Mouse (Mus musculus): Measurements from ENCODE around the gene Lsm11. TPM values are rescaled to one million over a fixed set of nuclear protein-coding genes. Genes with fewer than 3 reads are reported as not detected.
"Not testable (repeated sequence)": the region's sequence is repeated elsewhere in the genome, so short reads cannot be mapped to it uniquely, and the experiment has no call there.

The Lsm11 gene
- polyA plus RNA-seq, 1 experiment from 2014 or later: 13.1 TPM

DNA sequence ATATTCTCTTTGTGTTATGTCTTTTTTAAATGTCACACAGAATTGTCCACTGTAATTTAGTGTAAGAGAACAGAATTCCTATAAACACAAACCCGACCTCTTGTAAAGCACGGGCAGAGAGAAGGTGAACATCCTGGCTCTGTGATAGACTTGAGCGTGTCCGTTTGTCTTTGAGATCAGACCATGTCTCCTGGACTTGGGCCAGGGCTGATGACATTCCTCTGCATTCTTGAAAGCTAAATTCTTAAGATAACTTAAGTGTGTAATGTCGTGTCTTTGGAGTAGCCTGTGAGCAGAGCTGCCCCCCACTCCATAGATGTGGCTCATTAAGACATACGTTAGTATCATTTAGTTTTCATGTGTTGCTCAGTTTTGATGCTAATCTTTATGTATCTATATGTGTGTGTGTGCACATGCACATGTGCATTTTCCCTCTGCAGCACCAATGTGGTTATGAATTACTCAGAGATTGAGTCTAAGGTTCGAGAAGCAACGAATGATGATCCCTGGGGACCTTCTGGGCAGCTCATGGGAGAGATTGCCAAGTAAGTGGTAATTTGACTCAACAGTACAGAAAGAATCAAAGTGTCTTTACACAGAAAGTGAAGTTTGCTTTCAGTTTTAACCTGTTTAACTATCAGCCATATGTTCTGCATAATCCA, 61.3 kb downstream of the Lsm11 start:
- Histone ChIP-seq H3K4me3 (no peak overlapping the region), H3K4me2 (peak overlapping the region; percentile 32), H3K9me3 (replicated peaks) (no peaks in the 10 kb centered on the region), H3K27me3 (replicated peaks) (no peaks in the 10 kb centered on the region), H3K4me1 (replicated peaks) (peaks cover 41% of the 10 kb centered on the region), H3K36me3 (peaks cover 35% of the 10 kb centered on the region), H3K9ac (peak overlapping the region; percentile 31; the same call in 1 of the 2 replicates), H3K27ac (ENCODE audit: poor library complexity, severe bottlenecking) (no peak overlapping the region)
- no peak for ATAC-seq (ENCODE audit: insufficient number of reproducible peaks, low FRiP score)
- 27% methylated on average over 8 of the region's 8 CpGs for WGBS

DNA sequence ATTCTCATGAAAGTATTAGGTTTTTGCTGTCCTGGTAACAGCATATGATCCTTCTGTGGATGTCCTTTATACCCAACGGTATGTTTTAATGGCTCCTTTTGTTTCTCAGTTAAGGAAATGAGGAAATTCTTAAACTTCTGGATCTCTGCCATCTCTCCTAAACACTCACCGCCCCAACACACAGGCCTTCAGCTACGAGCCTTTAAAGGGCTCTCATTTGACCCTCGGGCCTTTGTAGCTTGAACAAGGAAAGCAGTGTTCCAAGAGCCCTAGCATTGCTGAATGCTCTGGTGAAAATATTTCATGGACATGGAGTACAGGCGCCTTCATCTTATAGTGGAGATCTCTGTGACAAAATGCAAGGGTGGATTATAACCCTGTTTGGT, 63.1 kb downstream of the Lsm11 start:
- no peaks in the 10 kb centered on the region for H3K27me3 ChIP-seq (replicated peaks)
- H3K4me2 ChIP-seq: no peak overlapping the region
- H3K4me3 ChIP-seq: no peak overlapping the region
- WGBS: 42% methylated on average over 5 of the region's 5 CpGs
- peaks cover 52% of the 10 kb centered on the region for H3K4me1 ChIP-seq (replicated peaks)
- H3K9ac ChIP-seq: no peak overlapping the region
- H3K9me3 ChIP-seq (replicated peaks): no peaks in the 10 kb centered on the region
- no peak for ATAC-seq (ENCODE audit: insufficient number of reproducible peaks, low FRiP score)
- H3K36me3 ChIP-seq: peaks cover 21% of the 10 kb centered on the region
- H3K27ac ChIP-seq (ENCODE audit: poor library complexity, severe bottlenecking): peak overlapping the region; percentile 70

DNA sequence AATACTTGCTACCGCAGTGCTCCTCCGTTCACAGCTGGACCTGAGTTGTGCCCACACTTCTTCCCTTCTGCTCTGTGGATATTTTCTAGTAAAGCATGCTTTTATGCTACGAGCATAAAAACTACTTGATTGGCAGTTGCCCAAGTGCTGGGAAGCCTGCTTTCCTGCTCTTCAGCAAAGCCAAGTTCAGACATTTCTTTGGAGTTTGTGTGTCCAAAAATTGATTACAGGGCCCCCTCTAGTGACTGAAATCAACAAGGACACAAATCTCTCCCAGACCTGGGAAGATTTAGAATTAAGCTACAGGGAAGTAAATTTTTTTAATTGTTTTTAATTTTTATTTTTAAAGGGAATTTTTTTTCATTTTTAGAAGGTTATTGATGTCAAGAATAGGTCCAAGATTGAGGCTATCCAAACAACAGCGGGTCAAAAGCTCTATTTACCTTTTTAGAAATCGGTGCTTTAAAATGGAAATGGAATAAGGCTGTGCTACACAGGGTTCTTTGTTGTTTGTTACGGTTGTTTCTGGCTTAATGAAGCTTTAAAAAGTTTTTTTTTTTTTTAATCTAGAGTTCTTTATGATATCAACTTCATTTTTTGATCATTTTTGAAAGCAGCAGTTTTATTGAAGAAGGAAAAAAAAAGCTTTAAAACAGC, 63.6 kb downstream of the Lsm11 start:
- no peaks in the 10 kb centered on the region for H3K27me3 ChIP-seq (replicated peaks)
- H3K4me3 ChIP-seq: no peak overlapping the region
- H3K36me3 ChIP-seq: peaks cover 16% of the 10 kb centered on the region
- H3K27ac ChIP-seq (ENCODE audit: poor library complexity, severe bottlenecking): peak overlapping the region; percentile 78
- WGBS: 70% methylated on average over 6 of the region's 6 CpGs
- H3K4me1 ChIP-seq (replicated peaks): peaks cover 55% of the 10 kb centered on the region
- no peaks in the 10 kb centered on the region for H3K9me3 ChIP-seq (replicated peaks)
- 0 out of 2 replicates have a peak overlapping the region, but pooled peaks have one; percentile 18 for H3K9ac ChIP-seq
- no peak for ATAC-seq (ENCODE audit: insufficient number of reproducible peaks, low FRiP score)
- no peak overlapping the region for H3K4me2 ChIP-seq

DNA sequence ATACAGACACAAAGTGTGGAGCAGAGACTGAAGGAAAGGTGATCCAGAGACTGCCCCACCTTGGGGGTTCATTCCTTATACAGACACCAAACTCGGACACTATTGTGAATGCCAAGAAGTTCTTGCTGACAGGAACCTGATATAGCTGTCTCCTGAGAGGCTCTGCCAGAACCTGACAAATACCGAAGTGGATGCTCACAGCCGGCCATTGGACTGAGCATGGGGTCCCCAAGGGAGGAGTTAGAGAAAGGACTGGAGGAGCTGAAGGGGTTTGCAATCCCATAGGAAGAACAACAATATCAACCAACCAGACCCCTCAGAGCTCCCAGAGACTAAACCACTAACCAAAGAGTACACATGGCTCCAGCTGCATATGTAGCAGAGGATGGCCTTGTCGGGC, 65.4 kb downstream of the Lsm11 start:
- H3K9me3 ChIP-seq (replicated peaks); ATAC-seq (ENCODE audit: insufficient number of reproducible peaks, low FRiP score); H3K9ac ChIP-seq; H3K4me2 ChIP-seq; H3K4me3 ChIP-seq; H3K27me3 ChIP-seq (replicated peaks); H3K36me3 ChIP-seq: not testable (repeated sequence)
- H3K4me1 ChIP-seq (replicated peaks): peaks cover 55% of the 10 kb centered on the region
- H3K27ac ChIP-seq (ENCODE audit: poor library complexity, severe bottlenecking): peak overlapping the region; percentile 25; the same call in 1 of the 2 replicates
- WGBS: 36% methylated on average over 4 of the region's 4 CpGs

Other genes starting within 250 kb of the Lsm11 start
- gene Clint1, start 92.9 kb downstream of the Lsm11 start, polyA plus RNA-seq (2016; fragmentation: Nextera tagmentation; extraction: Ambion mirVana): 80.2 and 80.8 TPM in 2 replicates
- gene Thg1l, start 10.6 kb upstream of the Lsm11 start, polyA plus RNA-seq (2016; fragmentation: Nextera tagmentation; extraction: Ambion mirVana): 8.6 and 9.2 TPM in 2 replicates
- 0.46 and 0.64 TPM in 2 replicates for gene Sox30, start 35.4 kb upstream of the Lsm11 start, polyA plus RNA-seq (2016; fragmentation: Nextera tagmentation; extraction: Ambion mirVana)
- gene Gm12166, start 107.4 kb upstream of the Lsm11 start, polyA plus RNA-seq (2016; fragmentation: Nextera tagmentation; extraction: Ambion mirVana): 3.4 and 4.0 TPM in 2 replicates
- gene Adam19, start 111.1 kb upstream of the Lsm11 start, polyA plus RNA-seq (2016; fragmentation: Nextera tagmentation; extraction: Ambion mirVana): 44.2 and 48.3 TPM in 2 replicates
- 21.7 and 22.9 TPM in 2 replicates for gene Nipal4, start 221.6 kb upstream of the Lsm11 start, polyA plus RNA-seq (2016; fragmentation: Nextera tagmentation; extraction: Ambion mirVana)

All from heart, embryonic 12.5 days (tissue).